Mouse (Mus musculus) ovary, postnatal 36 days (tissue): ENCODE measurements around the gene Gm42742.

Experiments used
- DNase-seq: peaks from one replicate; pipeline ENCODE4 v3.0.0; 2022; ENCODE audit warnings: low spot score, mixed read lengths

The Gm42742 gene

GRCm38 (mm10) chr7:126999568-126999967 is 21.3 kb downstream of the Gm42742 start:
- DNase-seq, result no peak

DNA sequence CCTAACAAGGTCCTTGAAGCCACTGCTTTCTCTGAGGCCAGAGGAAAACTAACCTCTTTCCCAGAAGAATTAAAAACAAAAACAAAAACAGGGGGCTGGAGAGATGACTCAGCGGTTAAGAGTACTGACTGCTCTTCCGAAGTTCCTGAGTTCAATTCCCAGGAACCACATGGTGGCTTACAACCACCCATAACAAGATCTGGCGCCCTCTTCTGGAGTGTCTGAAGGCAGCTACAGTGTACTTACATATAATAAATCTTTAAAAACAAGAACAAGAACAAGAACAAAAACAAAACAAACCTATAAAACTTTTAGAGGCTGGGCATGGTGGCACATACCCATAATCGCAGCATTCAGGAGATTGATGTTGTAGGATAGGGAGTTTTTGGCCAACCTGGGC is 24.4 kb downstream of the Gm42742 start:
- DNase-seq, result no peak

DNA sequence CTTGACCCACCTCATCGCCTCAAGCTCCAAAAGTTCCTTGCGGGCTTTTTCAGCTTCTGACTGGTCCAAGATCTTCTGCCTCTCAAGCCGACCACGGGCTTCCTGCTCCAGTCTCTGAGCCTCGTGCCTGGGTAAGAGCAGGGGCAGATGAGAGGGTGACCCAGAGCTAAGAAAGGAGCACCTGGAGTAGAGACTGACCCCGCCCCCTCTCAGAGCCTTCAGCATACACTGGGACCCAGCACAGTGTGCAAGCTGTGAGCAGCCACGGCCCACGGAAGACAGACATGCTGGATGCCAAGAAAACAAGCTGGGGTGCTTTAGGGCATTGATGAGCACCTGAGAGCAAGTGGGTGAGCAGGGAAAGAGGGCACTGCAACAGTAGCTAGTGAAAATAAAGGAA is 32.1 kb downstream of the Gm42742 start:
- DNase-seq, result no peak

- DNase-seq, result peak; percentile 51
Observed at GRCm38 (mm10) chr7:126986319-126986718, 34.6 kb downstream of the Gm42742 start.

- DNase-seq, result no peak
Observed at GRCm38 (mm10) chr7:126984667-126985444, 36.0 kb downstream of the Gm42742 start.

GRCm38 (mm10) chr7:126983113-126983512 is 37.8 kb downstream of the Gm42742 start:
- no peak for DNase-seq

DNA sequence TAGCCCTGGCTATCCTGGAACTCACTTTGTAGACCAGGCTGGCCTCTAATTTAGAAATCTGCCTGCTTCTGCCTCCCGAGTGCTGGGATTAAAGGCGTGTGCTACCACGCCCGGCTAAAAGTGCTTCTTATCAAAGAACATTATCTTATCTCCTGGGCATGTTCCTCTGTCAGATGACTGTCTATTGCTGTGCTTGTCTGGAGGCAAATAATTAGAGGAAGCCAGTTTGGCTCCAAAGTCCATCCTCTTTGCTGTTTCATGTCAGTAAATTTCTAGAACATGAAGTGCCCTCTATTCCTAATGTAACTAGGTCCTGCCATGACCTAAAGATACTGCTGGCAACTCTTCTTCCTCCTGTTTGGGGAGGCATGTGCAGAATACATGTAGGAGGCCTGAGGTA is 38.8 kb downstream of the Gm42742 start:
- no peak for DNase-seq

GRCm38 (mm10) chr7:126981601-126982000 is 39.3 kb downstream of the Gm42742 start:
- no peak for DNase-seq

- no peak for DNase-seq
Observed at GRCm38 (mm10) chr7:126978841-126979240, 42.1 kb downstream of the Gm42742 start.

- no peak for DNase-seq
Observed at GRCm38 (mm10) chr7:126976878-126977459, 43.9 kb downstream of the Gm42742 start.

GRCm38 (mm10) chr7:126975950-126976866 is 44.7 kb downstream of the Gm42742 start, which contains the start of gene Cdiptos:
Cdiptos (minus strand) TSS chr7:126976098.
- peak; percentile 95 for DNase-seq

GRCm38 (mm10) chr7:126975893-126975949 is 45.2 kb downstream of the Gm42742 start, which contains the start of gene Cdipt:
Cdipt (plus strand) TSS chr7:126975914.
- DNase-seq, result no peak

GRCm38 (mm10) chr7:126975493-126975892 is 45.4 kb downstream of the Gm42742 start:
- DNase-seq, result peak; percentile 34

DNA sequence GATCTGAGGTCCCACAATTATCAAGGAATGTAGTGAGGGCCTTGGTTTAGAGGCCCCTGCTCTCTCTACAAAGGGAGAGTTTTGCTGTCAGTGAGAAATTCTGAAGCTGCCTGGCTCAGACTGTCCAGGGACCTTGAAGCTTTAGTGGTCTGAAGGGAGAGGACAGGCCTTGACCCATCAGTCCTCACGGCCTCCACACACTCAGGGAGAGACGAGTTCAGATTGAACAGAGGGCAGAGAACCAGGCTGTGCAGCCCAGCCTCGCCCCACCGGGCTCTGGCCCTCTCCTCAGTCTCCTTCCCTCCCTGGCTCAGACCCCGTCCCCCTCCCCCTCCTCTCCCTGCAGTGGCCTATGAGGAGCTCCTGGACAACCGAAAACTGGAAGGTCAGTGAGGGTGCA is 53.5 kb downstream of the Gm42742 start:
- no peak for DNase-seq

- DNase-seq, result no peak
Observed at GRCm38 (mm10) chr7:126965568-126965967, 55.3 kb downstream of the Gm42742 start.
